Mouse (Mus musculus) MEL (cell line): Measurements from ENCODE around the gene Ipo5.

Source experiments
- CTCF ChIP-seq, 3 experiments: IDR thresholded peaks in 2 of 3; conservative IDR thresholded peaks in 1 of 3; 2 replicates each; pipeline ENCODE4 v1.5.1; 2011 to 2012; ENCODE audit warnings: low read length in 3 of 3, low read depth in 2 of 3, mild to moderate bottlenecking in 2 of 3, improper control_type of control experiment in 1 of 3, inconsistent platforms in 1 of 3, mixed read lengths in 1 of 3, moderate library complexity in 1 of 3; ENCODE audit not compliant: control insufficient read depth in 1 of 3, insufficient read depth in 1 of 3, poor library complexity in 1 of 3, severe bottlenecking in 1 of 3
- JUND ChIP-seq: IDR thresholded peaks from 2 replicates; pipeline ENCODE4 v1.6.1; 2011; ENCODE audit warnings: low read depth, mild to moderate bottlenecking, improper control_type of control experiment, low read length
- POLR2A ChIP-seq, 2 experiments: IDR thresholded peaks; 2 replicates each; pipeline ENCODE4 v1.6.1; 2011 to 2012; ENCODE audit warnings: low read length in 2 of 2, mild to moderate bottlenecking in 2 of 2, control low read depth in 1 of 2, improper control_type of control experiment in 1 of 2, low read depth in 1 of 2, moderate library complexity in 1 of 2; ENCODE audit not compliant: control insufficient read depth in 1 of 2, insufficient read depth in 1 of 2, poor library complexity in 1 of 2
- ZMIZ1 ChIP-seq: IDR thresholded peaks from 2 replicates; pipeline ENCODE4 v1.6.1; 2012; ENCODE audit warnings: low read depth, mild to moderate bottlenecking, inconsistent platforms, low read length, improper control_type of control experiment, moderate library complexity
- ZNF384 ChIP-seq: IDR thresholded peaks from 2 replicates; pipeline ENCODE4 v1.6.1; 2012; ENCODE audit warnings: low read depth, mild to moderate bottlenecking, inconsistent platforms, low read length, improper control_type of control experiment

DNA sequence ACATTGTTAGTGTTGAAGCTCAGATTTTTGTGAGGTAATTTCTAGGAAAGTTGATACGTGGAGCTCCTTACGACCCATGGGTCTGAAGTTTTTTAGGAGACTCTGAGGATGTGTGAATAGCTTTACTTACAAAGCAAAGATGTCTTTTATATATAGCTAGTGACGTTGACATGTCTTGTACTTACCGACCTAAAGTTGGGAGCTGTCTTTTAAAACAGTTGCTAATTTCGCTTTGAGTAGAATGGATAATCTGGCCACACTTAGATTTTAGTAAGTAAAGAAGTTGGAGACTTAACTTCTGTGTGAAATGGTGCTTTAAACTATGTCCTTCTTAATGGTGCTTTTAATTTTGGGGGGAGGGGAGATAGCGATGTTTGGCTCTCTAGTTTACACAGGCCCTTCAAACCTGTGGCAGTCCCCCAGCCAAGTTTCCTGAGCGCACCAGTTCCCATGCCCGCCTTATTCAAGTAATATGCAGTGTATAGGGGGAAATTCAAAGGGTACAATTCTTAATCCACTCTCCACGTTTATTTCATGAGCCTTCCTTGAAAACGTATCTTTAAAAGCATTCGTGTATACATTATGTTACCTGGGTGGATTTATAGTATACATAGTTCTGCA, 1.2 kb downstream of the Ipo5 start:
- TF ChIP-seq CTCF (IDR thresholded peaks at IDR 0.05 in 2 of 3, conservative IDR thresholded peaks at IDR 0.05 in 1 of 3; ENCODE audit: control insufficient read depth in 1 of 3, insufficient read depth in 1 of 3, low read depth in 2 of 3, low read length in 3 of 3, poor library complexity in 1 of 3, severe bottlenecking in 1 of 3) = no peak
- no peak for TF ChIP-seq POLR2A (IDR thresholded peaks at IDR 0.05; ENCODE audit: control insufficient read depth in 1 of 2, insufficient read depth in 1 of 2, low read depth in 1 of 2, low read length in 2 of 2, poor library complexity in 1 of 2)
- no peak for TF ChIP-seq ZMIZ1
- TF ChIP-seq JUND = no peak
- no peak for TF ChIP-seq ZNF384
